Mouse (Mus musculus): ENCODE data around the gene Gm45808. TPM values are rescaled to one million over a fixed set of nuclear protein-coding genes. Genes with fewer than 3 reads are reported as not detected.

The Gm45808 gene
- total RNA-seq, 1 experiment from 2014 or later = not detected

- no peak for ATAC-seq (replicated peaks; ENCODE audit: low read depth, poor library complexity, severe bottlenecking)
Observed at GRCm38 (mm10) chr7:45456721-45457203, 29.8 kb downstream of the Gm45808 start.

- no peak for ATAC-seq (replicated peaks; ENCODE audit: low read depth, poor library complexity, severe bottlenecking)
Observed at GRCm38 (mm10) chr7:45455932-45456696, 30.5 kb downstream of the Gm45808 start.

GRCm38 (mm10) chr7:45454971-45455370 is 31.6 kb downstream of the Gm45808 start:
- ATAC-seq (replicated peaks; ENCODE audit: low read depth, poor library complexity, severe bottlenecking) = no peak

GRCm38 (mm10) chr7:45451344-45451982 is 35.1 kb downstream of the Gm45808 start:
- ATAC-seq (replicated peaks; ENCODE audit: low read depth, poor library complexity, severe bottlenecking) = peak; percentile 88

- ATAC-seq (replicated peaks; ENCODE audit: low read depth, poor library complexity, severe bottlenecking) = no peak
Observed at GRCm38 (mm10) chr7:45449974-45450373, 36.6 kb downstream of the Gm45808 start.

GRCm38 (mm10) chr7:45447325-45447990 is 39.2 kb downstream of the Gm45808 start:
- ATAC-seq (replicated peaks; ENCODE audit: low read depth, poor library complexity, severe bottlenecking) = peak; percentile 73

- ATAC-seq (replicated peaks; ENCODE audit: low read depth, poor library complexity, severe bottlenecking) = no peak
Observed at GRCm38 (mm10) chr7:45446589-45446988, 40.0 kb downstream of the Gm45808 start.

- no peak for ATAC-seq (replicated peaks; ENCODE audit: low read depth, poor library complexity, severe bottlenecking)
Observed at GRCm38 (mm10) chr7:45443526-45444420, 42.8 kb downstream of the Gm45808 start.

GRCm38 (mm10) chr7:45437521-45438276 is 48.9 kb downstream of the Gm45808 start, which contains the start of gene Ruvbl2:
TSS of gene Ruvbl2 (minus strand) at chr7:45438096.
- no peak for ATAC-seq (replicated peaks; ENCODE audit: low read depth, poor library complexity, severe bottlenecking)

- no peak for ATAC-seq (replicated peaks; ENCODE audit: low read depth, poor library complexity, severe bottlenecking)
Observed at GRCm38 (mm10) chr7:45437046-45437445, 49.6 kb downstream of the Gm45808 start.

GRCm38 (mm10) chr7:45436444-45436843 is 50.2 kb downstream of the Gm45808 start:
- no peak for ATAC-seq (replicated peaks; ENCODE audit: low read depth, poor library complexity, severe bottlenecking)

- no peak for ATAC-seq (replicated peaks; ENCODE audit: low read depth, poor library complexity, severe bottlenecking)
Observed at GRCm38 (mm10) chr7:45435038-45435437, 51.6 kb downstream of the Gm45808 start.

GRCm38 (mm10) chr7:45434203-45435015 is 52.2 kb downstream of the Gm45808 start, which contains the start of gene Gys1:
TSS of gene Gys1 (plus strand) at chr7:45434844.
- ATAC-seq (replicated peaks; ENCODE audit: low read depth, poor library complexity, severe bottlenecking) = peak; percentile 91

- no peak for ATAC-seq (replicated peaks; ENCODE audit: low read depth, poor library complexity, severe bottlenecking)
Observed at GRCm38 (mm10) chr7:45433835-45434202, 52.8 kb downstream of the Gm45808 start.

- no peak for ATAC-seq (replicated peaks; ENCODE audit: low read depth, poor library complexity, severe bottlenecking)
Observed at GRCm38 (mm10) chr7:45426556-45426955, 60.1 kb downstream of the Gm45808 start.

- ATAC-seq (replicated peaks; ENCODE audit: low read depth, poor library complexity, severe bottlenecking) = no peak
Observed at GRCm38 (mm10) chr7:45421194-45421593, 65.4 kb downstream of the Gm45808 start.

GRCm38 (mm10) chr7:45420615-45420919 is 66.0 kb downstream of the Gm45808 start, which contains the start of gene Lhb:
TSS of gene Lhb (plus strand) at chr7:45420820.
- no peak for ATAC-seq (replicated peaks; ENCODE audit: low read depth, poor library complexity, severe bottlenecking)

GRCm38 (mm10) chr7:45419859-45420614 is 66.6 kb downstream of the Gm45808 start:
- no peak for ATAC-seq (replicated peaks; ENCODE audit: low read depth, poor library complexity, severe bottlenecking)
